Mouse (Mus musculus): ENCODE measurements at regions not wholly inside any gene's neighbourhood (a gene's known extent, or its start where the extent isn't known, plus 50 kb on each side); places are given as distances from the start of the nearest gene placed in this dataset.

GRCm38 (mm10) chr13:51912994-51913393 is 66.5 kb downstream of the Gadd45g start:
- TF ChIP-seq GATA1 (IDR thresholded peaks at IDR 0.05; ENCODE audit: low read length) (no peak), TAL1 (IDR thresholded peaks at IDR 0.05; ENCODE audit: low read length) (no peak)

Measured in erythroblast, embryonic 14.5 days (primary cell).